Mouse (Mus musculus) kidney, postnatal 0 days (tissue): Measurements from ENCODE around the gene Gstm7. TPM values are rescaled to one million over a fixed set of nuclear protein-coding genes. Genes with fewer than 3 reads are reported as not detected.
A peak's percentile ranks its signal among the peaks of the same experiment; 100 is the strongest.

Experiments
- ATAC-seq: fragments of 200-750 bp; cut with Nextera tagmentation; replicated peaks from 2 replicates; pipeline ENCODE4 v1.8.0; 2017; ENCODE audit warnings: low read depth, moderate number of reproducible peaks, moderate TSS enrichment, moderate library complexity; ENCODE audit not compliant: low FRiP score
- DNase-seq: peaks from one replicate; pipeline ENCODE4 v3.0.0-alpha.2; 2016; ENCODE audit warnings: low spot score
- H3K27ac ChIP-seq: fragments of 300-500 bp; sonication (generic); 2 replicates; pipeline ENCODE4 v1.5.1; 2014; ENCODE audit warnings: mild to moderate bottlenecking
- H3K27me3 ChIP-seq: fragments of 300-500 bp; sonication (generic); 2 replicates; pipeline ENCODE4 v1.6.1; 2014; ENCODE audit warnings: low read length, mixed read lengths; ENCODE audit not compliant: insufficient read depth
- H3K36me3 ChIP-seq: fragments of 300-500 bp; sonication (generic); 2 replicates; pipeline ENCODE4 v1.6.1; 2014; ENCODE audit warnings: low read length, mixed read lengths; ENCODE audit not compliant: insufficient read depth
- H3K4me1 ChIP-seq: fragments of 300-500 bp; sonication (generic); replicated peaks from 2 replicates; pipeline ENCODE4 v1.6.1; 2014; ENCODE audit warnings: antibody characterized with exemption, low read length, mixed read lengths; ENCODE audit not compliant: insufficient read depth
- H3K4me2 ChIP-seq: fragments of 300-500 bp; sonication (generic); 2 replicates; pipeline ENCODE4 v1.6.1; 2014; ENCODE audit warnings: mild to moderate bottlenecking, low read length, moderate library complexity, mixed read lengths
- H3K4me3 ChIP-seq: fragments of 300-500 bp; sonication (generic); replicated peaks from 2 replicates; pipeline ENCODE4 v1.5.1; 2014; ENCODE audit warnings: low read depth, low read length
- H3K9ac ChIP-seq: fragments of 300-500 bp; sonication (generic); 2 replicates; pipeline ENCODE4 v1.6.1; 2014; ENCODE audit warnings: low read depth, low read length
- H3K9me3 ChIP-seq: fragments of 300-500 bp; sonication (generic); replicated peaks from 2 replicates; pipeline ENCODE4 v1.6.1; 2016; ENCODE audit warnings: low read length, inconsistent platforms, mixed read lengths
- CTCF ChIP-seq: IDR thresholded peaks from 2 replicates; pipeline ENCODE4 v1.5.1; 2016; ENCODE audit warnings: antibody characterized with exemption, low read depth, mild to moderate bottlenecking, moderate library complexity
- WGBS: fragments of 180-500 bp; shearing (Covaris S2); extraction: QIAGEN DNeasy Blood & Tissue Kit; methylation state at CpG from one replicate; pipeline ENCODE4 v1.1.7; 2014; 5-methylcytosine and 5-hydroxymethylcytosine counted together
- polyA plus RNA-seq: library from polyadenylated mRNA; unstranded; fragments of >200 nt; fragmentation: Nextera tagmentation; extraction: Ambion mirVana; gene quantifications from 2 replicates; pipeline ENCODE4 v1.2.1, GENCODE M21; 2015

The Gstm7 gene
- polyA plus RNA-seq, 1 experiment from 2014 or later, result 18.3 TPM

DNA sequence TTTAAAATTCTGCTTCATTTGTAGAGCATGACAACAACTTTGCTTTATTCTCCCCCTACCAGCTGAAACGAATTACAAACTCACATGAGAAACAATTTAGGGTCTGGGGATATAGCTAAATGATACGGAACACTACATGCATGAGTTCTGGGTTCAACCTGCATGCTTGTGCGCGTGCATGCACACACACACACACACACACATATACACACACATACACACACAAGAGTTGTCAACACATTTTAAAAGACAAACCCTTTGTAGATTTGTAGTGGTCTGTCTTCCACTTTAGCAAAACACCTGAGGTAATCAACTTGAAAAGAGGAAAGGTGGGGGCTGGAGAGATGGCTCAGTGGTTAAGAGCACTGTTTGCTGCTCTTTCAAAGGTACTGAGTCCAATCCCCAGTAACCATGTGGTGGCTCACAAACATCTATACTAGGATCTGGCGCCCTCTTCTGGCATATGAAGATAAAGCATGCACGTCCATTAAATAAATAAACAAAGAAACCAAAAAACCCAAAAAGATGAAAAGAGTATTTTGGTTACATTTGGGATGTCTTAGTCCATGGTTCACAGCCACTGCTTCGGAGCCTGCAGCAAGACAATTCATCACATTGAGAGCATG, 13.7 kb downstream of the Gstm7 start:
- Histone ChIP-seq H3K27ac (no peak overlapping the region), H3K4me1 (no peaks in the 10 kb centered on the region), H3K27me3 (no peaks in the 10 kb centered on the region), H3K36me3 (no peaks in the 10 kb centered on the region), H3K4me2 (no peak overlapping the region), H3K4me3 (no peak overlapping the region), H3K9ac (no peak overlapping the region), H3K9me3 (no peaks in the 10 kb centered on the region)
- TF ChIP-seq CTCF, result peak; percentile 95
- WGBS, result 51% methylated on average over 7 of the region's 7 CpGs
- ATAC-seq (peak; percentile 57; the same call in 1 of the 2 replicates), DNase-seq (peak; percentile 81)

DNA sequence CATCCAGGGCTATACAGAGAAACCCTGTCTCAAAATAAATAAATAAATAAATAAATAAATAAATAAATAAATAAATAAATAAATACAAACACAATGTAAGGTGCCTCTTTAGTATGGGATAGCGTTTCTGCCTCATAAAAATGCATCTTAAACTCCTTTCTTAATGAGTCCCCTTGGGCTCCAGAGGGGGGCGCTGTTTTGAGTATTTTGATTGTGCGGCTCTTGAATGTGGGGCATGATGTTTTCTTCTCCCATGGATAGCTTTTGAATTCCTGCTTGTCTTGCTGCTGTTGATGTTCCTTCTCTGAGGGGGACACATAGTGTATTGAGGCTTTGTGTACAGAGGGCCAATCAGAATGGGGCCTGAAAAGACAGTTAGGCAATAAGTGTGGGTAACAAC, 14.5 kb downstream of the Gstm7 start:
- no peak overlapping the region for H3K4me3 ChIP-seq
- no peak for DNase-seq
- no peak for ATAC-seq
- 89% methylated on average over 3 of the region's 3 CpGs for WGBS
- no peaks in the 10 kb centered on the region for H3K27me3 ChIP-seq
- no peak overlapping the region for H3K9ac ChIP-seq
- TF ChIP-seq CTCF, result peak; percentile 55
- no peak overlapping the region for H3K27ac ChIP-seq
- H3K9me3 ChIP-seq, result no peaks in the 10 kb centered on the region
- H3K4me2 ChIP-seq, result no peak overlapping the region
- no peaks in the 10 kb centered on the region for H3K4me1 ChIP-seq
- H3K36me3 ChIP-seq, result no peaks in the 10 kb centered on the region

DNA sequence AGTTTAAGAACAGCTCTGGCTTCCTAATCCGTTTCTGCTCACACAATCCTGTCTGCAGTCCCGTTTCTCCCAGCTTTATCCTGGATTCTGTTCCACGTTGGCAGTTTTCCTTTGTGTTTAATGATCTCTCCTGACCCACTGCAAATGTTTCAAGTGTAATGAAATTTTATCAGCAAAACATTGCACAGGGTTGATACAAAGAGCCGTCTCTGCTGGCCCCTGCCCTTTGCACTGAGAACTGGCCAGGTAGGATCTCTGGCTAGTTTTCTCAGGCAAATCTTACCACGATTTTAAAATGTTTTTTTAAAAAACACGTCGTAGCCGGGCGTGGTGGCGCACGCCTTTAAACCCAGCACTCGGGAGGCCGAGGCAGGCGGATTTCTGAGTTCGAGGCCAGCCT, 14.9 kb downstream of the Gstm7 start:
- no peak for TF ChIP-seq CTCF
- H3K9ac ChIP-seq, result no peak overlapping the region
- H3K27ac ChIP-seq, result no peak overlapping the region
- no peaks in the 10 kb centered on the region for H3K27me3 ChIP-seq
- no peak overlapping the region for H3K4me2 ChIP-seq
- no peaks in the 10 kb centered on the region for H3K9me3 ChIP-seq
- no peak overlapping the region for H3K4me3 ChIP-seq
- no peak for ATAC-seq
- H3K36me3 ChIP-seq, result no peaks in the 10 kb centered on the region
- 73% methylated on average over 15 of the region's 15 CpGs for WGBS
- no peak for DNase-seq
- H3K4me1 ChIP-seq, result no peaks in the 10 kb centered on the region

DNA sequence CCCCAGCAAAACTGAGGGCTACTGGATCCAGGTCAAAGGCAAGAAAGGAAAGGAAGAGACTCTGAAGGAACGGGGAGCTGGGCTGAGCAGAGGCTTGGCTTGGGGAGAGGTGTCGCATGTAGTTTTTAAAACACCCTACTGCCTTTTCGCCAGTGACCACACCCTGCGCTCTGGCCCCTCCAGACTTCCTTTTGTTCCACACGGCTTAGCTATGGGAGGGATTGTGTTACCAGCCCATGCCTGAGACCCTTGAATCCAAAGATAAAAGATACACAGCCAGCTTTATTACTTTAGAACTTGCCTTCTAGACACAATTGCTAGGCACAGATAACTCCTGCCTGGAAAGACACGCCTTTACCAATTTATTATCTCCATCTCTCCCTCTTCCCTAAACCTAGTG, 25.7 kb downstream of the Gstm7 start:
- Histone ChIP-seq H3K4me2 (no peak overlapping the region), H3K27ac (no peak overlapping the region), H3K9me3 (no peaks in the 10 kb centered on the region), H3K4me3 (no peak overlapping the region), H3K4me1 (no peaks in the 10 kb centered on the region), H3K9ac (no peak overlapping the region), H3K36me3 (no peaks in the 10 kb centered on the region), H3K27me3 (no peaks in the 10 kb centered on the region)
- ATAC-seq (no peak), DNase-seq (no peak)
- no peak for TF ChIP-seq CTCF
- WGBS, result 38% methylated on average over 6 of the region's 6 CpGs

DNA sequence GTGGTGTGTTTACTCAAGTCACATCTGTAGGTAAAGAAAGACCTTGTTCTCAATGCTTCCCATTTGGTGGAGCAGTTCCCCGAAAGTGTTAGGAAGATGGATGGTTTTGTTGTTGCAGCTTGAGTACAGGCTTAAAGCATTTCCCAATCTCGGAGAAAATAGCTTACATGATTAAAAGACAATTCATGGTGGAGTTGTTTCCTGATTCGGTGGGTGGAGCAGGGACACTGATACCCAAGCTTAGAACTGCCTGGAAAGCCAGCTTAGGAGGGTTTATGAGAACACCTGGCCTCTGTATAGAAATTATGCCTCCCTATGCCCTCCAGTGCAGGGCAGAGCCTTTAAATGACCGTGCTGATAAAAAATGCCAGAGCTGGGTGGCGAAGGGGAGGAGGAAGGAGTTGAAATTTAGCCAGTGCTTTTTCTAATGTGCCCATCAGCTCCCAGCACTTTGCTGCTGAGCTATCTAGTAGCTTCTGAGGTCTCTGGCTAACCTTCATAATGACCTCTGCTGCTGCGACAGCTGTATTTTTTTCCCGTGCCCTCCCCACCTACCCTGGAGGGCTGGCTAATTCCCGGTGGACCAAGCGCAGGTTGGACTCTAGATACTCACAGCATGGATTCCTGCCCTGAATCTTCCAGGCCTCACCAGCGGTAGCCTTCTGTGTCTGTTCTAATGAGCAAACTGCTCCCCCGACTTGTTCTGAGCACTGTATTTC, 30.5 kb downstream of the Gstm7 start:
- ATAC-seq, result peak; percentile 47; the same call in 1 of the 2 replicates
- no peaks in the 10 kb centered on the region for H3K27me3 ChIP-seq
- H3K4me2 ChIP-seq, result no peak overlapping the region
- H3K36me3 ChIP-seq, result 0 out of 2 replicates have a peak, but pooled peaks cover 4% of the 10 kb centered on the region
- no peak overlapping the region for H3K9ac ChIP-seq
- 40% methylated on average over 11 of the region's 11 CpGs for WGBS
- H3K9me3 ChIP-seq, result no peaks in the 10 kb centered on the region
- no peak for DNase-seq
- H3K4me3 ChIP-seq, result no peak overlapping the region
- no peaks in the 10 kb centered on the region for H3K4me1 ChIP-seq
- no peak overlapping the region for H3K27ac ChIP-seq
- no peak for TF ChIP-seq CTCF

DNA sequence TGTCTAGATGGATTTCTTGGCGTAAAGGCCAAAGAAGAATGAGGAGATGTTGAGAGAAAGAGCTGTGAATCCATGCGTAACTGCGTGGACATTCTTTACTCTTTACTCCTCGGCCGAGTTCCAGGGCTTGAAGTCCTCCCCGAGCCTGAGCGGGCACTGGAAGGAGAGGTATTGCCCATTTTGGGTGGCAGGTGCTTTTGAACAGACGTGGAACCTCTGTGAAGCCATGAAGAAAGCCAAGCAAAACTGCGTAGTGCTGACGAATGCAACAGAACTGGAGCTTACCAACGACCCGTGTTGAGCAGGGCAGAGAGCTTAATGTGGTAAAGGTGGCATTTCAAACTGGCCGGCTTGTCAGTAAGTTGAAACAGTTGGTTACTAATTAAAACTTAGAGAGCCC, 32.9 kb downstream of the Gstm7 start:
- Histone ChIP-seq H3K27me3 (no peaks in the 10 kb centered on the region), H3K36me3 (0 out of 2 replicates have a peak, but pooled peaks cover 4% of the 10 kb centered on the region), H3K4me3 (no peak overlapping the region), H3K27ac (peak overlapping the region; percentile 1; the same call in 1 of the 2 replicates), H3K9ac (no peak overlapping the region), H3K4me1 (0 out of 2 replicates have a peak, but pooled peaks cover 3% of the 10 kb centered on the region), H3K9me3 (no peaks in the 10 kb centered on the region), H3K4me2 (no peak overlapping the region)
- WGBS, result 77% methylated on average over 13 of the region's 13 CpGs
- no peak for TF ChIP-seq CTCF
- DNase-seq (no peak), ATAC-seq (no peak)
